Mouse (Mus musculus) lung, postnatal 36 days (tissue): ENCODE data around the gene Slc6a11.
A peak's percentile ranks its signal among the peaks of the same experiment; 100 is the strongest.

Experiments
- DNase-seq: peaks from one replicate; pipeline ENCODE4 v3.0.0; 2022; ENCODE audit warnings: mixed read lengths

Slc6a11 gene

GRCm38 (mm10) chr6:114269589-114269988, 138.5 kb downstream of the Slc6a11 start:
- DNase-seq: no peak

DNA sequence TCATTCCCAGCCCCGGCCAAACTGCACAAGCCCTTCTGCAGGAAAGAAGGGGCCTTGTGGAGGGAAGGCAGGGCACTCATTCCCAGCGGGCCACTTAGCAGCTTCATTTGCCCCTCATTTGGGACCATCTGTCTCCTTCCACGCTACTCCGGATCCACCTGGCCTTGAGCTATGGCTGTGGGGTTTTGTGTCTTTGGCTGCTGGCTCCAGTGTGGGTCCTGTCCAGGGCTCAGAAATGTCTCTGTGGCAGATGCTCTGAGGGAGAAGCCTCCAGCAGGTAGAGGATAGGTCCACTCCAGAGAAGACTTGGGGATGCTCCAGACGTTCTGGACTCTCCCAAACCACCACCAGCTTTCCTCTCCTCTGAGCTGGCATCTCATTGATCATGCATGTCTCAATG, 139.8 kb downstream of the Slc6a11 start:
- no peak for DNase-seq

DNA sequence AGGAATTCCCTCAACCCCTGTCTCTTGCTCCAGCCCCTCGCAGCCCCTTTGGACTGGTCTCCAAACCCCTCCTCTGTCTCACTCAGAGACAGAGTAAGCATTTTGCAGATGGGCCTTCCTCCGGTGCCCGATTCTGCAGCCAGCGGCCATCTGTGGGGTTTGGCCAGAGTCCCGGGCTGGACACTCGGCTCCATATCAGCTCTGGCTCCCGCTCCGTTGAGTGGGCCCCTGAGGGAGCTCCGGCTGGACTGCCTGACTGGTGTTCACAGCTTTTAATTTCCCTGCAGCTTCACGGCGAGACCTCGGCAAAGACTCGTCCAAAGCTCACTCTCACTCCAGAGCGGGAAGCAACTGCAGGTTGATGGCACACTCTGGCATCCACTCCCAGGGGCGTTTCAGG, 141.2 kb downstream of the Slc6a11 start:
- peak; percentile 15 for DNase-seq

DNA sequence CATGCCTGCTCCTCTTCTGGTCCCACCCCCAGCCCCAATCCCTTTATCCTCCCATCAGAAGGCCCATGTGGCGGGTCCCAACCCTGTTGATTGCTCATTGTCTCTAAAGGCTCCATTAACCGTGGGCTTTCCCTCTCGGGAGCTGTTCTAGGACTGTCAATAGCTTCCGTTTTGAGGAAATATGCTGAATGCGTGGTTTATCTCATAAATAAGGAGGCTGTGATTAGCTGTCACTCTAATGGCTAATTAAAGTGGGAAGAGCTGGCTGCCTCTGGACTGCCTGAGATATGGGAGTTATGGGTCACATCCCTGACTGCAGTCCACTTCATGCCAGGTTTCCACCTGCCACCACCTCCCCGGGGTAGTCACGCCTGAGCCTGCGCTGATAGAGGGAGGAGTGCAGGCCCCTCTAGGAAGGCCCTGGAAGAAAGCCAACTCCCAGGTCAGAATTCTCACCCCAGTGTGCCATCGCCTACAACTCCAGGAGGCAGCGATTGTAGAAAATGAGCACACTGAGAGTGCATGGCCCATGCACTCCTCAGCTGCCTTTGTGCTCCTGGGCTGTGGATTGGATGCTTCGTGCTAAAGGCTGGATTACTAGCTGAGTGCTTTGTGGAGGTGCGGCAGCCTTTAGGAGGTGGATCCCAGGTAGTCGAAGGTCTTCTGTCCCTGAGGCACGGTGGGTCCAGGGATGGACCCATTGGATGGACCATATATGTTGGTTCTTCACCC, 143.1 kb downstream of the Slc6a11 start:
- DNase-seq: no peak

GRCm38 (mm10) chr6:114275800-114276199, 144.8 kb downstream of the Slc6a11 start:
- no peak for DNase-seq

DNA sequence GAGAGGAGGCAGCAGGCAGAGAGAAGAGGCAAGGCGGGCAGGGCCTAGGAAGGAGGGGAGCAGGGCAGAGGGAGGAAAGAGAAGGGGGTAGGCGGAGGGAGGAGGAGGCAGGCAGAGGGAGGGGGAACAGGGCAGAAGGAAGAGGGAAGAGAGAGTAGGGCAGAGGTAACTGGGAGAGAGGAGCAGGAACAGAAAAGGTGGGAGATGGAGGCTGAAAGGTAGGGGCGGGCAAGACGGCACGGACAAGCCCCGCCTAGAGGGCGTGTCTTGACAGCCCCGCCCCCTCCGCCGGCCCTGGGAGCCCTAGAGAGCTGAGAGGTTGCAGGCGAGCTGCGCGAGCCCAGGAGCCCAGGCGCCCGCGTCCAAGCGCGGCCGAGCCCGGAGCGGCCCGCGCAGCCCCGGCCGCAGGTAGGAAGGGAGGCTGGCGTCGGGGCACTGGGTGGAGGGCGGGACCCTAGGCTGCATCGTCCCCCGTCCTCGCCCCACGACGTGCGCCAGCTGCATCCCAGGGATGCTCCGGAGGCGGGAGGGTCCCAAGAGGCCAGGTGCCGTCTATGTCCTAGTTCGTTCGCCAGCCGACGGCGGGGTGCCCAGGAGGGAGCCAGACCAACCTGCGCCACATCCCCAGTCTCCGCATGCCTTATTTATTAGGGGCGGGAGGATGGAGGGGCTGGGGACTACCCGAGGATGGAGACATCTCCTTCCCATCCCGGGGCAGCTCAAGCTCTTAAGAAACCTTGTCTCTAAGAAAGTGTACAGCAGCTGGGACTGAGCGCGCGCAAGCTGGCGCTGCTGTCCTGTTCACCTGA, 151.6 kb downstream of the Slc6a11 start, which contains the start of gene Slc6a1:
Slc6a1 (plus strand) TSS at position 167 of the 809 bp plus-strand sequence.
- DNase-seq: peak; percentile 46

GRCm38 (mm10) chr6:114283278-114283770, 152.3 kb downstream of the Slc6a11 start:
- DNase-seq: no peak

DNA sequence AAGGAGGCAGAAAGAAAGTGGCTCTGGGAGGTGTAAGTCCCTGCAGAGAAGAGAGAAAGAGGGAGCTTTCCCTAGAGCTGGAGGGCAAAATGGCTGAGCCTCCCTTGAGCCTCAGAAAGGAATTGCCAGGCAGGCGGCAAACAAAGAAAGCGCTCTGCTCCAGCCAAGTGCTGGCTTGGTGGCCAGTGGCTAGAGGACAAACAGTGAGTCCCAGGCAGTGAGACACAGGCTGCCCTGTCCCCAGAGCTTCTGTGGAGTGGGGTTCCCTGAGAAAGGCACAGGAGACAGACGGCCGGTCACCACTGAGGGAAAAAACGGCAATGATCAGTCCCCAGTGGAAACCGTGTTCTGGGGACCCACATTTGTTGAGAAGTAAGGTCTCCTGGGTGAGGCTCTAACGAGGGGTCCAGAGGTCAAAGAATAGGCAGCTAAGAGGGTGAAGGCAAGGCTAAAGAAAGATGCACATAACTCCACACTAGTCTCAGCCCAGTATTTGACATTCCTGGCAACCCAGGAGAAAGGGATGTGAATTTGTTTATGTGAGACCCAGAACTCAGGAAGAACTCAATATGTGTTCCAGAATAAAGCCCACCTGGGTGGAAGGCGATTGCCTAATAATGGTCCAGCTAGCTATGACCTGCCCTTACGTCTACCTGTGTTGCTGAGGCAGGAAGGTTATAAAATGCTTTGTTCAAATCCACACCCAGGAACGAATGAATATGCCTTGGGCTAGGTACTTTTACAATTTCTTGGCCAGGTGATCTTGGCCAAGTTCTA, 153.1 kb downstream of the Slc6a11 start:
- no peak for DNase-seq

GRCm38 (mm10) chr6:114285424-114285823, 154.4 kb downstream of the Slc6a11 start:
- no peak for DNase-seq

- DNase-seq: no peak
Measured at GRCm38 (mm10) chr6:114289106-114289505, 158.1 kb downstream of the Slc6a11 start.

DNA sequence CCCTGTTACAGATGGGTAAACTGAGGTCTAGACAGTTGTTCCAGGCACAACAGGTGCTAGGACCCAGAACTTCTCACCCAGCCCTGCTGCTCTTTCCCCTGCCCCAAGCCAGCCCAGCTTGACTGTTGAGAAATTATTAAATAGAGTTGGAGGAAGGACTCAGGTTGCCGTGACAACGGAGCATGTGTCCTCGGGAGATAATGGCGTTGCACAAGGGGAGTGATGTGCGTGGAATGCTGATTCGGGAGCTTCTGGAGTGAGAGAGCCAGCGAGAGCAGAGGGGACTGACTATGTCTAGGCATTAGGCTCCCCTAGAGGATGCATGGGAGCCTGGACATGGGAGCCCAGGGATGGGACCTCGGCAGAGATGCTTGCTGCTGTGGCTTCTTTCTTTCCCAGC, 159.1 kb downstream of the Slc6a11 start:
- no peak for DNase-seq

GRCm38 (mm10) chr6:114290929-114291328, 159.9 kb downstream of the Slc6a11 start:
- DNase-seq: no peak

DNA sequence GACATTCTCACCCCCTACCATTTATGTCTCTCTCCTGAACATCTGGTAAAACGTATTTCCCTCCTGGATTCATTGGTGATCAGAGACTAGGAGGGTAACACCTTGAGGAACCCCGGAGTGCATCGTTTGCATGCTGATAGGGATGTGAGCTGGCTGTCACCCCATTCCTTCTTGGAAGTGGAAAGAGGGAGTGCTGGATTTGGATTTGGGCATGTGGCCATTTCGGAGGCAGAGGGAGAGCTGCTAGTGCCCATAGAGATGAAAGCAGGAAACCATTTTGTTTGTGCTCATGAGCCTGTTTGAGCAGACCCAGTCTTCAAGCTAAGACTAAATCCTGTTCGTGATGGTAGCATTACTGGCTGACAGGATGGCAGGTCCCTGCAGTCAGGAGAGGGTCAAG, 160.4 kb downstream of the Slc6a11 start:
- DNase-seq: no peak

- DNase-seq: peak; percentile 9
Measured at GRCm38 (mm10) chr6:114293511-114293910, 162.5 kb downstream of the Slc6a11 start.

DNA sequence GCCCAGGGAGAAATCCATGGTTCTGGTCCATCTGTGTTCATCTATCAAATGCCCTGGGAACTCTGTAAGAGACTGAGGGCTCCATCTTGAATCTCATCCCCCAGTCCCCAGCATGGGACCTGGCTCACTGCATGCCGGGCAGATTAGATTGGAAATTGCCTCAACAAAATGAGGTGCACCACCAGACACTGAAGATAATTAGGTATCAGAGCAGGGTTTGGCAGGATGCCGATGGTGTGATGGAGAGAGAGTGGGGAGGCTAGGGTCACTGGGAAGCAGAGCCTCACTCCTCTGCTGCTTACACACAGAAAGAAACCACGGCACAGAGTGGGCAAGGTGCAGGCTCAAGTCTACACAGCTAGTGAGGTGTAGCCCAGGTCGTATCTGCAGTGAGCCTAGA, 164.0 kb downstream of the Slc6a11 start:
- DNase-seq: no peak

- DNase-seq: no peak
Measured at GRCm38 (mm10) chr6:114297260-114298002, 166.4 kb downstream of the Slc6a11 start.
